In genomic region chr8:87667914-87668643, GRCm38 (mm10) we compare ENCODE assay signal across 11 mouse cellular contexts.
DNase-seq lines count a peak whose midpoint lies in the region; ATAC-seq and TF ChIP-seq lines count a peak whose summit lies in the region.
"Had no signal": no experiment of that assay in that cellular context is flagged by ENCODE, and none has a peak within 500 bp of the region (broad histone marks: within the 10 kb centered on the region; RNA-seq: fewer than 3 reads in every experiment).

No protein-coding gene starts in this region.

- no peak overlapping the region for H3K4me2 ChIP-seq in heart, embryonic 12.5 days
- no peak overlapping the region for H3K4me2 ChIP-seq in kidney, embryonic 14.5 days (replicated peaks; ENCODE audit: low read depth, low read length)

- H3K27ac ChIP-seq in limb, embryonic 10.5 days = peak overlapping the region; percentile 32; the same call in 1 of the 2 replicates
- no peak overlapping the region for H3K27ac ChIP-seq in heart, adult 2 months
- no peak overlapping the region for H3K27ac ChIP-seq in heart, embryonic 12.5 days (ENCODE audit: poor library complexity, severe bottlenecking)
- H3K27ac ChIP-seq in kidney, embryonic 14.5 days (ENCODE audit: low read depth, low read length) = no peak overlapping the region

- no peak for TF ChIP-seq EP300 in heart, adult 2 months (IDR thresholded peaks at IDR 0.05; ENCODE audit: insufficient read depth, low read depth, low read length)

- intact Hi-C loops in heart, adult 2 months (cut with DNase I) = loop anchor here (5.0 kb wide), 1 partner anchor 76 kb away; no protein-coding TSS in a partner anchor

- no peak overlapping the region for H3K4me3 ChIP-seq in limb, embryonic 10.5 days
- no peak overlapping the region for H3K4me3 ChIP-seq in heart, adult 2 months
- H3K4me3 ChIP-seq in heart, embryonic 12.5 days = no peak overlapping the region
- no peak overlapping the region for H3K4me3 ChIP-seq in kidney, embryonic 14.5 days (ENCODE audit: low read length)

- TF ChIP-seq POLR2A in heart, adult 2 months (IDR thresholded peaks at IDR 0.05; ENCODE audit: insufficient read depth, low read depth, low read length) = no peak

- no peak overlapping the region for H3K9ac ChIP-seq in heart, adult 2 months (ENCODE audit: low read depth, low read length)
- no peak overlapping the region for H3K9ac ChIP-seq in heart, embryonic 12.5 days
- no peak overlapping the region for H3K9ac ChIP-seq in kidney, embryonic 14.5 days (ENCODE audit: low read depth, low read length)

- H3K79me2 ChIP-seq in heart, adult 2 months (replicated peaks; ENCODE audit: control insufficient read depth, insufficient read depth, low read length) = no peaks in the 10 kb centered on the region

- peaks cover 37% of the 10 kb centered on the region for H3K36me3 ChIP-seq in limb, embryonic 10.5 days
- H3K36me3 ChIP-seq in heart, adult 2 months (ENCODE audit: control insufficient read depth, insufficient read depth, low read length) = no peaks in the 10 kb centered on the region
- H3K36me3 ChIP-seq in heart, embryonic 12.5 days = no peaks in the 10 kb centered on the region
- no peaks in the 10 kb centered on the region for H3K36me3 ChIP-seq in kidney, embryonic 14.5 days (ENCODE audit: control insufficient read depth, insufficient read depth, low read length)

- DNase-seq in frontal cortex, postnatal 25 days (ENCODE audit: low spot score in 2 of 2) = no peak
- peak; percentile 9 for DNase-seq in A20 (ENCODE audit: low read depth, low spot score)
- peak; percentile 86 to 87 for DNase-seq in cerebellum, postnatal 25 days
- no peak for DNase-seq in limb, embryonic 10.5 days (ENCODE audit: low spot score)
- DNase-seq in heart, adult 2 months = no peak
- DNase-seq: heart, postnatal 10 days; kidney, adult 2 months had no signal

- 0 out of 2 replicates have a peak, but pooled peaks cover under 1% of the 10 kb centered on the region for H3K27me3 ChIP-seq in limb, embryonic 10.5 days (ENCODE audit: low read depth, poor library complexity, severe bottlenecking)
- peaks cover under 1% of the 10 kb centered on the region; the same call in 1 of the 2 replicates for H3K27me3 ChIP-seq in heart, adult 2 months (ENCODE audit: control insufficient read depth, insufficient read depth, low read length)
- H3K27me3 ChIP-seq in heart, embryonic 12.5 days (replicated peaks) = peaks cover 19% of the 10 kb centered on the region
- peaks cover 2% of the 10 kb centered on the region; the same call in 1 of the 2 replicates for H3K27me3 ChIP-seq in kidney, embryonic 14.5 days (ENCODE audit: control insufficient read depth, insufficient read depth, low read length)

- peaks cover 26% of the 10 kb centered on the region for H3K4me1 ChIP-seq in limb, embryonic 10.5 days
- no peaks in the 10 kb centered on the region for H3K4me1 ChIP-seq in heart, adult 2 months (ENCODE audit: control insufficient read depth, insufficient read depth, low read length)
- H3K4me1 ChIP-seq in heart, embryonic 12.5 days (replicated peaks) = peaks cover 3% of the 10 kb centered on the region
- peaks cover 2% of the 10 kb centered on the region for H3K4me1 ChIP-seq in kidney, embryonic 14.5 days (ENCODE audit: control insufficient read depth, insufficient read depth, low read length)

- WGBS in limb, embryonic 10.5 days = 80% methylated on average over 26 of the region's 26 CpGs
- 82% methylated on average over 26 of the region's 26 CpGs for WGBS in heart, adult 2 months
- 74% methylated on average over 26 of the region's 26 CpGs for WGBS in heart, embryonic 12.5 days
- 76% methylated on average over 26 of the region's 26 CpGs for WGBS in kidney, embryonic 14.5 days

- H3K9me3 ChIP-seq in limb, embryonic 10.5 days (replicated peaks) = no peaks in the 10 kb centered on the region
- H3K9me3 ChIP-seq in heart, embryonic 12.5 days (replicated peaks) = no peaks in the 10 kb centered on the region
- no peaks in the 10 kb centered on the region for H3K9me3 ChIP-seq in kidney, embryonic 14.5 days (ENCODE audit: control insufficient read depth, low read length)

- TF ChIP-seq CTCF in heart, adult 2 months (IDR thresholded peaks at IDR 0.05) = no peak

- ATAC-seq in frontal cortex, adult (ENCODE audit: low TSS enrichment) = peak; percentile 79
- ATAC-seq in heart, embryonic 12.5 days (ENCODE audit: insufficient number of reproducible peaks, low FRiP score) = no peak
- no peak for ATAC-seq in kidney, embryonic 14.5 days (ENCODE audit: low FRiP score, low TSS enrichment)
- ATAC-seq: lung, postnatal 0 days had no signal

Comparison
In these comparisons a context has a peak if more than half of its experiments do, and no peak if none do; other contexts are left out.
1. DNase-seq: peak in A20 (single experiment) and cerebellum, postnatal 25 days (2 of 2); none in frontal cortex, postnatal 25 days (0 of 2), limb, embryonic 10.5 days (single experiment) and heart, adult 2 months (0 of 2).